25 mouse cellular contexts compared by ENCODE assay signal in genomic region chr3:108999173-108999572, GRCm38 (mm10). TPM values are rescaled to one million over a fixed set of nuclear protein-coding genes. Genes with fewer than 3 reads are reported as not detected.
DNase-seq lines count a peak whose midpoint lies in the region; ATAC-seq lines count a peak whose summit lies in the region.
"Had no signal": no experiment of that assay in that cellular context is flagged by ENCODE, and none has a peak within 500 bp of the region (broad histone marks: within the 10 kb centered on the region; RNA-seq: fewer than 3 reads in every experiment).

No protein-coding gene starts in this region.

- peaks cover 14% of the 10 kb centered on the region for H3K4me1 ChIP-seq in liver, embryonic 11.5 days (replicated peaks; ENCODE audit: control insufficient read depth, insufficient read depth, low read length)

- H3K27ac ChIP-seq in liver, embryonic 11.5 days (ENCODE audit: low read depth, low read length), result no peak overlapping the region

- intact Hi-C loops in heart, postnatal 36 days (cut with DNase I), result no loop called here

- 0 out of 2 replicates have a peak, but pooled peaks cover 3% of the 10 kb centered on the region for H3K36me3 ChIP-seq in liver, embryonic 11.5 days (ENCODE audit: control insufficient read depth, insufficient read depth, low read length)
- H3K36me3 ChIP-seq: G1E had no signal

- H3K9me3 ChIP-seq in liver, embryonic 11.5 days (ENCODE audit: control insufficient read depth, low read length), result no peaks in the 10 kb centered on the region
- H3K9me3 ChIP-seq: G1E had no signal

- no peaks in the 10 kb centered on the region for H3K27me3 ChIP-seq in liver, embryonic 11.5 days (replicated peaks; ENCODE audit: control insufficient read depth, insufficient read depth, low read length)
- H3K27me3 ChIP-seq: CH12.LX, Patski had no signal

- no peak overlapping the region for H3K4me3 ChIP-seq in liver, embryonic 11.5 days (ENCODE audit: low read depth, low read length)

- no peak overlapping the region for H3K4me2 ChIP-seq in liver, embryonic 11.5 days

- no peak for ATAC-seq in liver, embryonic 11.5 days (replicated peaks; ENCODE audit: low FRiP score)
- ATAC-seq in inflammation-experienced regulatory T-cells, adult 6 months, result peak; percentile 54
- ATAC-seq in megakaryocyte-erythroid progenitor cell, adult 5-6 weeks (replicated peaks; ENCODE audit: low FRiP score, low TSS enrichment, poor library complexity, severe bottlenecking), result no peak
- ATAC-seq: activated CD4-positive, CD25-positive, alpha-beta regulatory T cell, adult 4 months; CD4-positive, CD25-positive, alpha-beta regulatory T cell, adult 4 months; Patski had no signal

- peak; percentile 66 for DNase-seq in heart, adult 11 months
- no peak for DNase-seq in heart, postnatal 36 days
- peak; percentile 25 for DNase-seq in liver, embryonic 11.5 days (ENCODE audit: low spot score)
- DNase-seq in liver, result no peak
- DNase-seq: adrenal gland, adult 2 months; adrenal gland, adult 8-10 months; adrenal gland, postnatal 10 days; adrenal gland, postnatal 14 days; adrenal gland, postnatal 25 days; adrenal gland, postnatal 36 days; B cell, adult 2 months; cerebellum, adult 11 months; cerebellum, adult 11-12 months; cerebellum, adult 18-20 months had no signal

- no peak overlapping the region for H3K9ac ChIP-seq in liver, embryonic 11.5 days (ENCODE audit: low read depth, low read length)

- 70% methylated on average over 1 of the region's 1 CpGs for WGBS in liver, embryonic 11.5 days

RNA-seq across cellular contexts. Expression of gene Fam102b, which starts 28.2 kb away (rescaled TPM):
- total RNA-seq in heart, postnatal 36 days (2021), result 10 to 100 TPM; 11.2 to 15.7 TPM
- 6.2 and 6.6 TPM in 2 replicates for polyA plus RNA-seq in liver, embryonic 11.5 days (2014; fragmentation: Nextera tagmentation; extraction: Ambion mirVana)
- 1 to 10 TPM in 2 of 3 experiments, under 1 TPM in 1; 0.82 to 4.4 (median 2.2) TPM for polyA plus RNA-seq in inflammation-experienced regulatory T-cells, adult 6 months (2017; shearing (Covaris generic))
- total RNA-seq in megakaryocyte-erythroid progenitor cell, adult 5-6 weeks (2014; fragmentation: Nextera tagmentation), result 5.3 and 5.6 TPM in 2 replicates
- total RNA-seq in megakaryocyte-erythroid progenitor cell, adult 5-6 weeks (2017), result 7.1 and 8.8 TPM in 2 replicates

RNA-seq across cellular contexts. Expression of gene Gm9857, which starts 58.9 kb away (rescaled TPM):
- not detected for total RNA-seq in heart, postnatal 36 days (2021)
- not detected in 2 replicates for polyA plus RNA-seq in liver, embryonic 11.5 days (2014; fragmentation: Nextera tagmentation; extraction: Ambion mirVana)
- polyA plus RNA-seq in inflammation-experienced regulatory T-cells, adult 6 months (2017; shearing (Covaris generic)), result not detected
- not detected in 2 replicates for total RNA-seq in megakaryocyte-erythroid progenitor cell, adult 5-6 weeks (2014; fragmentation: Nextera tagmentation)
- total RNA-seq in megakaryocyte-erythroid progenitor cell, adult 5-6 weeks (2017), result not detected in 2 replicates
- total RNA-seq: adrenal gland, adult 18-20 months; adrenal gland, adult 2 months; adrenal gland, adult 8-10 months; adrenal gland, postnatal 10 days; adrenal gland, postnatal 14 days; adrenal gland, postnatal 25 days; adrenal gland, postnatal 36 days; adrenal gland, postnatal 4 days; CH12.LX; G1E; MEL had no signal
- polyA plus RNA-seq: activated CD4-positive, CD25-positive, alpha-beta regulatory T cell, adult 4 months; adrenal gland, adult 2 months; C2C12; CD4-positive, CD25-positive, alpha-beta regulatory T cell, adult 4 months; G1E; Patski had no signal

RNA-seq across cellular contexts. Expression of gene Henmt1, which starts 59.5 kb away (rescaled TPM):
- not detected for total RNA-seq in heart, postnatal 36 days (2021)
- polyA plus RNA-seq in liver, embryonic 11.5 days (2014; fragmentation: Nextera tagmentation; extraction: Ambion mirVana), result 0.29 and 0.30 TPM in 2 replicates
- under 1 TPM in 1 of 3 experiments, not detected in 2; 0.60 TPM for polyA plus RNA-seq in inflammation-experienced regulatory T-cells, adult 6 months (2017; shearing (Covaris generic))
- total RNA-seq in megakaryocyte-erythroid progenitor cell, adult 5-6 weeks (2014; fragmentation: Nextera tagmentation), result not detected in 2 replicates
- not detected in 2 replicates for total RNA-seq in megakaryocyte-erythroid progenitor cell, adult 5-6 weeks (2017)
- total RNA-seq: adrenal gland, adult 18-20 months; adrenal gland, adult 2 months; adrenal gland, postnatal 10 days; adrenal gland, postnatal 14 days; adrenal gland, postnatal 25 days; adrenal gland, postnatal 36 days; CH12.LX; MEL had no signal
- polyA plus RNA-seq: adrenal gland, adult 2 months; G1E had no signal

Comparison
In these comparisons a context has a peak if more than half of its experiments do, and no peak if none do; other contexts are left out.
1. DNase-seq: peak in heart, adult 11 months (single experiment) and liver, embryonic 11.5 days (single experiment); none in heart, postnatal 36 days (0 of 2) and liver (single experiment).